Mouse (Mus musculus) ovary, adult 18-20 months (tissue): ENCODE measurements around the gene Tas1r3.

ENCODE experiments used
- DNase-seq: peaks from one replicate; pipeline ENCODE4 v3.0.0; 2022; ENCODE audit warnings: low spot score, mixed read lengths

Gene Tas1r3

GRCm38 (mm10) chr4:155863001-155863400 is at the start of gene Tas1r3:
Gene Tas1r3, minus strand, starts transcription at chr4:155863362.
- no peak for DNase-seq

- DNase-seq = peak; percentile 1
Measured at GRCm38 (mm10) chr4:155908751-155909150, 45.6 kb upstream of the Tas1r3 start.

- DNase-seq = peak; percentile 1
Measured at GRCm38 (mm10) chr4:155908281-155908680, 45.1 kb upstream of the Tas1r3 start.

DNA sequence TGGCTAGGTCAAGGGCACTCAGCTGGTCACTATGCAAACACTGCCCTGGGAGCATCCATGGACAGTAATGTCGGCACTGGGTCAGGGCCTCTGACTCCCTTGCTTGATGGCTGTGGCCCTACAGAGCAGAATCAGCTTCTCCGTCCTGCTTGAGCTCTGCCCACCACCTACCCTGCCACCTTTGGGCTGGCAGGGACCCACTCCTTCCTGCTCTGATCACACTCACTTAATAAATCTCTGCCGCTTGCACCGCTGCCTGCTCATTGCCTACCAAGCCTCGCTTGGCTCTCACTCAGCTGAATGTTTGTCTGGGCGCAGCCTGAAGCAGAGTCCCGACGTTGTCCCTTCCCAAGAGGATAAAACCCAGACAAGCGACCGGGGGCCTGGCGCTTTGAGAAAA is 43.8 kb upstream of the Tas1r3 start:
- peak; percentile 1 for DNase-seq

DNA sequence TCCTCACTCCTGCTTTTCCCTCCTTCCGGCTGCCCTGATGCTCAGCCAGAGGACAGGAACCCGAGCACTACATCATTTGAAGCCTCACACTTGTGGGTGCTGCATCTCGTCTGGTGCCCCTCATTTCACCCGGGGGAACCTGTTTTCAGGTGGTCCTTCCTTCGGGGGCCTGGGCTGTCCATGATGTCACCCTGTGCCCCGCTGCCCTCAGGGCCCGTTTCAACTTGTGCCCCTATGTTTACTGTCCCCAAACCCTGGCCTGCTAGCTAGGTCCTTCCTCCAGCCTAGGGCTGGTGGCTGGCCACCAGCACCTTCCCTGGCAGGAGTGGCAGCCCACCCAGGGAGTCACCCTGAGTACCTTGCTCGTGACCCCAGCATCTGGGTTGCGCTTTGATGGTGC is 43.0 kb upstream of the Tas1r3 start:
- no peak for DNase-seq

DNA sequence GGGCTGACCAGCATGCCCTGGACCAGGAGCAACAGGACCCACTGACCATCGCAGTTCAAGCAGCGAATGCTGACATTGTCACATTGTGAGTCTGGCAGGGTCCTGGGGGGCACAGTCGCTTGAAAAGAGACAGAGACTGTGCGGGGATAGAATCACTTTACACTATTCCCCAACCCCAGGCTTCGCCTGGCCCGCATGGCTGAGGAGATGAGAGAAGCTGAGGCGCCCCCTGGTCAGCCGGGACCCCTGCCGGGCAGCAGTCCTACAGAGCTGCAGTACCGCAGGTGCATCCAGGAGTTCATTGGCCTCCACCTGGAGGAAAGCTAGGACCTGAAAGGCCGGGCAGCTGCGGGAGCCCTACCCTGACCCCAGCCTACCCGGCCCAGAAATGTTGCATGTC is 42.5 kb upstream of the Tas1r3 start:
- peak; percentile 0 for DNase-seq

- DNase-seq = peak; percentile 1
Measured at GRCm38 (mm10) chr4:155904318-155905102, 41.3 kb upstream of the Tas1r3 start.

DNA sequence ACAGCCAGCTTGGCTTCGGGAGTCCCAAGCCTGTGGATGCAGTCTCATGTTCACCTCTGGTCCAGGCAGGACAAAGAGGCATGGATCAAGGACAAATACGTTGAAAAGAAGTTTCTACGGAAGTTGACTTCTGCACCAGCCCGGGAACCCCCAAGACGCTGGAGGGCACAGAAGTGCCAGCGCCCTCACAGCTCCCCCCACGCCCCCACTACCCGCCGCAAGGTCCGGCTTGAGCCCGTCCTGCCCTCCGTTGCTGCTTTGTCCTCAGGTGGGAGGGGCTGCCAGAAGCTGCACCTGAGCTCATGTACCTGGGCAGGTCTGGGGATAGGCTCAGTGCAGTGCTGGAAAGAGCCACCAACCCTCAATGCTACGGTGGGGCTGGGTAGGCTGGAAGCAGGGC is 40.1 kb upstream of the Tas1r3 start:
- no peak for DNase-seq

DNA sequence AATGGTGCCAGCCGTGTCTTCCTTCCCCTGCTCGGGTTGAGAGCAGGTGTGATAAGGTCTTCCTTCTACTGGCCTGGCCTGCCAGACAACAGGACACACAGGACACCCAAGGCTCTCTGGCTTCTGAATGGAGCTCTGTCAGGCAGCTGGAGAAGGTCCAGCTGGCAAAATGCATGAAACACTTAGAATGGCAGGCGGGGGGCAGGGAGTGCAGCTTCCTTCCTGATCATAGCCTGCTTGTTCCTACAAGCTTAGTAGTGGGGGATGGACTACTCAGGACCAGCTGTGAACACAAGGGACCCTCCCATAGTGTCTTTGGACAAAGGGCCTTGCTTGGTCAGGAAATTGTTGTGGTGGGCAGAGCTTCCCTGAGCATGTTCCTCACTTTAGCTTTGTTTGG is 38.0 kb upstream of the Tas1r3 start:
- DNase-seq = no peak

GRCm38 (mm10) chr4:155899355-155899754 is 36.2 kb upstream of the Tas1r3 start:
- no peak for DNase-seq

GRCm38 (mm10) chr4:155898318-155898717 is 35.2 kb upstream of the Tas1r3 start:
- no peak for DNase-seq

GRCm38 (mm10) chr4:155896461-155896860 is 33.3 kb upstream of the Tas1r3 start:
- DNase-seq = no peak

GRCm38 (mm10) chr4:155895826-155896225 is 32.7 kb upstream of the Tas1r3 start:
- no peak for DNase-seq

DNA sequence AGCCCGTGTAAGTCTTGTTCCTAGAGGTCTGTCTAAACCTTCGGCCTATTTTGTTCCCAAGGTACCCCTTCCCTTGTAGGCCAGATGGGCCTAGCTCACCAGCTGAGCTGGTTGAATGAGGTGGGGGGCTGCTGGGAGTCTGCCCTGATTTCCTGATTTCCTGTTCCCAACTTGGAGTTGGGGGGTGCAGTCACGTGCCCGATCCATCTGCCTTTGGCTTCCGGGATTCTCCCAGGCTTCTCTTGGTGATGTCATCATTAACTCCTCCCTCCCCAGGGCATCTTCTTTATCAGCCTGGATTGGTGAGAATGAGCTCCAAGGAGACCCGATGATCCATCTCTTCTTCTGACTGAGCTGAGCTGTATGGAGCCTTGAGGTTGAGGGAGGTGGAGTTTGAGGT is 32.1 kb upstream of the Tas1r3 start:
- no peak for DNase-seq

- DNase-seq = peak; percentile 62
Measured at GRCm38 (mm10) chr4:155894311-155894881, 31.2 kb upstream of the Tas1r3 start.

DNA sequence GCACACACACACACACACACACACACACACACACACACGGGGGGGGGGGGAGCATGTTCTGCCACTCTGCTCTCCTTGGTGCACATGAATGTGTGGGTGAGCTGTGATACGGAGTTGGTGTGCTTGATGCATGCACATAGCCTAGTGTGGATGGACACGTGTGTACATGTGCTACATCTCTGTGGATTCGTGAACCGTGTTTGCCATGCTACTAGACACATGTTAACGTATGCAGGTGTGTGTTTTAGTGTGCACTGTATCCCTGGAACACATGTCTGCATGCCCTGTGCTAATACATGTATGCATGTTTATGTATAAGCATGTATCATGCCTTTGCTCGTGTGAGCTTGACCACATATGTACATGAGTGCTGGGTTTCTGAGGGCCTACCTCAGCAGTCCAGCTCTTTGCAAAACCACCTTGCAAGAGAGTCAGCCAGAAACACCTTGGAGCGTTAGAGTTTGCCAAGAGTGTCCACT is 30.1 kb upstream of the Tas1r3 start:
- no peak for DNase-seq

- DNase-seq = no peak
Measured at GRCm38 (mm10) chr4:155892438-155893211, 29.5 kb upstream of the Tas1r3 start.

GRCm38 (mm10) chr4:155892017-155892416 is 28.9 kb upstream of the Tas1r3 start:
- DNase-seq = peak; percentile 65

GRCm38 (mm10) chr4:155891551-155892001 is 28.4 kb upstream of the Tas1r3 start, which contains the start of the genes Pusl1 and Acap3:
Gene Pusl1, minus strand, starts transcription at chr4:155891781.
Gene Acap3, plus strand, starts transcription at chr4:155891822.
- DNase-seq = peak; percentile 89

GRCm38 (mm10) chr4:155891011-155891471 is 27.9 kb upstream of the Tas1r3 start:
- DNase-seq = no peak

DNA sequence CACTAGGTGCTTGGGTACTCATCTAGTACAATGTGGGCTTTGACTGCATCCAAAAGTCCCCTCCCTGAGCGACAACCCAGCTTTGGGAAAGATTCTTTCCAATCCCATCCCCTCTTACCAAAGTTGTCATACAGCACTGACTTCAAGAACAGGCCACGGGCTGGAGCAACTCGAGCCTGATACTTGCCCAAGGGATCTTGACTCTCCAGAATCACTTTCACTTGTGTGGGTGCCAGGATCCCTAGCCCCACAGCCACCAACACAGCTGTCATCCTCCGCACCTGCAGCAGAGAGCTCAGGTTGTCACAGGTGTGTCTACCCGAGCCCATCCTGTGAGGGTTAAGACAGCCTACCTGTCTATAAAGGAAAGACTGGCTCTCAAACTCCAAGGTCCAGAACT is 26.2 kb upstream of the Tas1r3 start:
- no peak for DNase-seq

- DNase-seq = no peak
Measured at GRCm38 (mm10) chr4:155888181-155888580, 25.0 kb upstream of the Tas1r3 start.
